Mouse (Mus musculus) cortical plate, adult 2 months (tissue): ENCODE results near the gene Cnnm3. TPM values are rescaled to one million over a fixed set of nuclear protein-coding genes. Genes with fewer than 3 reads are reported as not detected.
"Not testable (repeated sequence)": the region's sequence is repeated elsewhere in the genome, so short reads cannot be mapped to it uniquely, and the experiment has no call there.

Source experiments
- H3K27ac ChIP-seq: fragments of 200-500 bp; 2 replicates; pipeline ENCODE4 v1.5.1; 2012; ENCODE audit warnings: low read length, control low read depth, inconsistent platforms; ENCODE audit not compliant: insufficient read depth
- H3K4me1 ChIP-seq: fragments of 200-500 bp; 2 replicates; pipeline ENCODE4 v1.6.1; 2011; ENCODE audit warnings: low read length; ENCODE audit not compliant: control insufficient read depth, insufficient read depth
- H3K4me3 ChIP-seq: fragments of 200-500 bp; 2 replicates; pipeline ENCODE4 v1.5.1; 2011; ENCODE audit warnings: mild to moderate bottlenecking, low read length, control low read depth; ENCODE audit not compliant: insufficient read depth
- CTCF ChIP-seq: fragments of 200-500 bp; IDR thresholded peaks from 2 replicates; pipeline ENCODE4 v1.5.1; 2011; ENCODE audit warnings: mild to moderate bottlenecking, control low read depth, low read length; ENCODE audit not compliant: insufficient read depth; ENCODE audit errors: extremely low read depth
- POLR2A ChIP-seq: fragments of 200-500 bp; IDR thresholded peaks from 2 replicates; pipeline ENCODE4 v1.6.1; 2011; ENCODE audit warnings: mild to moderate bottlenecking, low read length, control low read depth; ENCODE audit not compliant: insufficient read depth; ENCODE audit errors: extremely low read depth
- polyA plus RNA-seq: library from polyadenylated mRNA; depleted of rRNA; stranded (reverse); fragments of >200 nt; gene quantifications from 2 replicates; pipeline ENCODE4 v1.2.3, GENCODE M21; 2012

Gene Cnnm3
- polyA plus RNA-seq, 1 experiment: 26.0 TPM

DNA sequence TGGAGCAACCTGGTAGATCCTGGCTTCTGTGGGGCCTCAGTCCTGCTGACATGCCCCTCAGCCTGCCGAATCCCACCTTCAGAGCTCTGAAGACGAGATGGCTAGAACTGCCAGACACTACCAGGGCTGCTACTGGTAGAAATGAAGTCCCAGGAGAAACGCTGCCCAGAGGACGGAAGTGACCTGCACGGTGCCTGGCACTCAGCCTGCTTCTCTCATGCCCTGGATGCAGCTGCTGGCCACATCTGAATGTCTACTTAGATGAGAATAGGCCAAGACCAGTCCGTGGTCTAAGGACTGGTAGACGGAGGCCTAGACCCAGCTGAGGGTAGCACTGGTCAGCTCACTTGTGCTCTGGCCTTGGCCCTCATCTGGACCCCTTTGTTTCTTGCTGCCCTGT, 19.3 kb downstream of the Cnnm3 start:
- Histone ChIP-seq H3K4me3 (no peak overlapping the region), H3K27ac (no peak overlapping the region), H3K4me1 (no peaks in the 10 kb centered on the region; the same call in 1 of the 2 replicates)
- TF ChIP-seq POLR2A: no peak

GRCm38 (mm10) chr1:36531461-36531860, 19.8 kb downstream of the Cnnm3 start:
- no peak overlapping the region for H3K27ac ChIP-seq
- no peak for TF ChIP-seq CTCF
- TF ChIP-seq POLR2A: no peak
- no peaks in the 10 kb centered on the region; the same call in 1 of the 2 replicates for H3K4me1 ChIP-seq
- H3K4me3 ChIP-seq: no peak overlapping the region

DNA sequence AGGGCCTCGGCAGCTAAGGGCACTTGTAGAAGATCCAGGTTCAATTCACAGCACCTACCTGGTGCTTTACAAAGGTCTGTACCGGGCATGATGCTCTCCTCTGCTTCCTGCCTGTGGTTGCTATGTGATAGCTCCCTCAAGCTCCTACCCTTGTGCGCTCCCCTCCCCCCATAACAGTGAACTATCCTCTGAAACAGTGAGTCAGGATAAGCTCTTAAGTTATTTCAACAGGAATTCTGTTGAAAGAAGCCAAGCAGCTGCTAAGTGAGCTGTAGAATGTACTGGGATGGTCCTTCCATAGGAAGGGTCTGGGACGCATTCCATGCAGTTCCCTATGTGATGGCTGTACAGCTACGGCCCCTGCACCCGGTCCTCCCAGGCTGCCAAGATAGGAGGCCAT, 21.9 kb downstream of the Cnnm3 start:
- Histone ChIP-seq H3K4me1 (no peaks in the 10 kb centered on the region; the same call in 1 of the 2 replicates), H3K4me3 (no peak overlapping the region), H3K27ac (no peak overlapping the region)
- TF ChIP-seq POLR2A: no peak
- TF ChIP-seq CTCF: no peak

GRCm38 (mm10) chr1:36534595-36535058, 23.0 kb downstream of the Cnnm3 start:
- no peaks in the 10 kb centered on the region; the same call in 1 of the 2 replicates for H3K4me1 ChIP-seq
- TF ChIP-seq POLR2A: no peak
- TF ChIP-seq CTCF: no peak
- no peak overlapping the region for H3K27ac ChIP-seq
- no peak overlapping the region for H3K4me3 ChIP-seq

- Histone ChIP-seq H3K4me3 (no peak overlapping the region), H3K27ac (no peak overlapping the region), H3K4me1 (no peaks in the 10 kb centered on the region; the same call in 1 of the 2 replicates)
- TF ChIP-seq POLR2A (no peak), CTCF (no peak)
Observed at GRCm38 (mm10) chr1:36535477-36536396, 24.1 kb downstream of the Cnnm3 start.

- Histone ChIP-seq H3K4me3 (no peak overlapping the region), H3K4me1 (no peaks in the 10 kb centered on the region; the same call in 1 of the 2 replicates), H3K27ac (no peak overlapping the region)
- TF ChIP-seq CTCF: no peak
- TF ChIP-seq POLR2A: no peak
Observed at GRCm38 (mm10) chr1:36536397-36536728, 24.7 kb downstream of the Cnnm3 start.

DNA sequence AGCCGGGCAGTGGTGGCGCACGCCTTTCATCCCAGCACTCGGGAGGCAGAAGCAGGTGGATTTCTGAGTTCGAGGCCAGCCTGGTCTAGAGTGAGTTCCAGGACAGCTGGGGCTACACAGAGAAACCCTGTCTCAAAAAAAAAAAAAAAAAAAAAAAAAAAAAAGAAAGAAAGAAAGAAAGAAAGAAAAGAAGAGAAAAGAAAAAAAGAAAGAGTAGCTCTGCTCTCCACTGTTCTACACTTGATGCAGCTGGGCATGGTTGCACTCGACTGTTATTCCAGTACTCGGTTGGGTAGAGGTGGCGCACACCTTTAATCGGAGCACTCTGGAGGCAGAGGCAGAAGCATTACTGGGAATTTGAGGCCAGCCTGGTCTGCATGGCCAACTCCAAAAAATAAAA, 25.1 kb downstream of the Cnnm3 start, which contains the start of gene Ankrd23:
Gene Ankrd23 (minus strand): TSS at position 101 of the 400 bp plus-strand sequence.
- not testable (repeated sequence) for H3K4me1 ChIP-seq, H3K27ac ChIP-seq, H3K4me3 ChIP-seq

DNA sequence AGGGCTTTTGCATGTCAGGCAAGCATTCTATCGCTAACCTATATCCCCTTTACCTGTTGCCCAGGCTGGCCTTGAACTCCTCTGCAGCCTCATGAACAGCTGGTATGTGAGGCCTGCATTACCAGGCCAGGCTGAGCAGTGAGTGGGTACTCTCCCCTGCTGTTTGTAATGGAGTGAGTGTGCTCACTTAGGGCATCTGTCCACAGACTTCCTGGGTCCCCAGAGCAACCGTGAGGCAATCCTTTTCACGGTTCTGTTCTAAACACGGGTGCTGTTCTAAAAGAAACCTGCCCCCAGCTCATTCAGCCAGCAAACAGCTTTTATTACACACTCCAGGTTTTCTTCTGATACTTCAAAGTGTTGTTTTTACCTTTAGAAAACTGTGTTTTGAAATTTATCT, 27.1 kb downstream of the Cnnm3 start:
- no peak overlapping the region for H3K27ac ChIP-seq
- TF ChIP-seq CTCF (no peak), POLR2A (no peak)
- no peaks in the 10 kb centered on the region; the same call in 1 of the 2 replicates for H3K4me1 ChIP-seq
- H3K4me3 ChIP-seq: no peak overlapping the region

- Histone ChIP-seq H3K4me3 (no peak within 1 kb of the TSS), H3K27ac (no peak within 1 kb of the TSS), H3K4me1 (no peaks in the 10 kb centered on the region; the same call in 1 of the 2 replicates)
- TF ChIP-seq CTCF (no peak), POLR2A (no peak)
Observed at GRCm38 (mm10) chr1:36539186-36539585, 27.5 kb downstream of the Cnnm3 start, which contains the start of gene Gm42417. Gm42417 (minus strand) TSS chr1:36539429.

GRCm38 (mm10) chr1:36540132-36540531, 28.5 kb downstream of the Cnnm3 start:
- H3K4me1 ChIP-seq: no peaks in the 10 kb centered on the region; the same call in 1 of the 2 replicates
- no peak overlapping the region for H3K4me3 ChIP-seq
- H3K27ac ChIP-seq: no peak overlapping the region
- TF ChIP-seq CTCF (no peak), POLR2A (no peak)
